Mouse (Mus musculus) ES-E14 (cell line): Measurements from ENCODE around the gene Tomm20.

ENCODE experiments used
- HCFC1 ChIP-seq: IDR thresholded peaks from 2 replicates; pipeline ENCODE4 v1.6.1; 2012; ENCODE audit warnings: low read length, inconsistent platforms, borderline replicate concordance; ENCODE audit not compliant: insufficient read depth
- ZNF384 ChIP-seq: IDR thresholded peaks from 2 replicates; pipeline ENCODE4 v1.6.1; 2012; ENCODE audit warnings: low read depth, low read length, inconsistent platforms

- TF ChIP-seq ZNF384, result no peak
- no peak for TF ChIP-seq HCFC1
Observed at GRCm38 (mm10) chr8:126935932-126936331, 9.7 kb downstream of the Tomm20 start.
